Mouse (Mus musculus) skeletal muscle tissue, adult 2 months (tissue): ENCODE data around the gene Smim15.

ENCODE experiments used
- DNase-seq: peaks from one replicate; pipeline ENCODE4 v3.0.0-alpha.2; 2012; ENCODE audit warnings: low read depth, low spot score

Smim15 gene

GRCm38 (mm10) chr13:108044222-108044941 lies at the start of gene Smim15:
TSS of gene Smim15 (plus strand) at chr13:108044446.
- peak; percentile 61 for DNase-seq

GRCm38 (mm10) chr13:107995211-107995610 lies 49.0 kb upstream of the Smim15 start:
- no peak for DNase-seq

- no peak for DNase-seq
Observed at GRCm38 (mm10) chr13:107996301-107996700, 47.9 kb upstream of the Smim15 start.

- no peak for DNase-seq
Observed at GRCm38 (mm10) chr13:108007861-108008260, 36.4 kb upstream of the Smim15 start.

- no peak for DNase-seq
Observed at GRCm38 (mm10) chr13:108013110-108013509, 31.1 kb upstream of the Smim15 start.

- no peak for DNase-seq
Observed at GRCm38 (mm10) chr13:108013839-108014238, 30.4 kb upstream of the Smim15 start.

GRCm38 (mm10) chr13:108015166-108015565 lies 29.1 kb upstream of the Smim15 start:
- DNase-seq = no peak

- DNase-seq = no peak
Observed at GRCm38 (mm10) chr13:108017349-108017748, 26.9 kb upstream of the Smim15 start.

GRCm38 (mm10) chr13:108025802-108026201 lies 18.4 kb upstream of the Smim15 start:
- DNase-seq = no peak

- DNase-seq = no peak
Observed at GRCm38 (mm10) chr13:108032789-108033188, 11.5 kb upstream of the Smim15 start.

GRCm38 (mm10) chr13:108039375-108039774 lies 4.9 kb upstream of the Smim15 start:
- DNase-seq = no peak

- DNase-seq = no peak
Observed at GRCm38 (mm10) chr13:108039902-108040301, 4.3 kb upstream of the Smim15 start.

GRCm38 (mm10) chr13:108040451-108040850 lies 3.8 kb upstream of the Smim15 start:
- no peak for DNase-seq

GRCm38 (mm10) chr13:108041358-108041757 lies 2.9 kb upstream of the Smim15 start:
- peak; percentile 27 for DNase-seq

GRCm38 (mm10) chr13:108043431-108044221 lies 620 bp upstream of the Smim15 start:
- peak; percentile 34 for DNase-seq

GRCm38 (mm10) chr13:108045646-108046045 lies 1.4 kb downstream of the Smim15 start:
- DNase-seq = no peak

GRCm38 (mm10) chr13:108046071-108046470 lies 1.8 kb downstream of the Smim15 start:
- no peak for DNase-seq

GRCm38 (mm10) chr13:108046891-108047290 lies 2.6 kb downstream of the Smim15 start:
- DNase-seq = no peak

GRCm38 (mm10) chr13:108047364-108047763 lies 3.1 kb downstream of the Smim15 start:
- no peak for DNase-seq

GRCm38 (mm10) chr13:108056896-108057295 lies 12.7 kb downstream of the Smim15 start:
- DNase-seq = no peak

- no peak for DNase-seq
Observed at GRCm38 (mm10) chr13:108060286-108060885, 16.1 kb downstream of the Smim15 start.

GRCm38 (mm10) chr13:108060936-108061578 lies 16.8 kb downstream of the Smim15 start:
- no peak for DNase-seq
